Mouse (Mus musculus): ENCODE measurements around the gene Med21.

Med21 gene

GRCm38 (mm10) chr6:146678136-146679070, 36.1 kb downstream of the Med21 start:
- DNase-seq (ENCODE audit: low spot score in 2 of 2), result no peak

- DNase-seq (ENCODE audit: low spot score in 2 of 2), result no peak
These were observed 41.5 kb downstream of the Med21 start for GRCm38 (mm10) chr6:146683881-146684280.

GRCm38 (mm10) chr6:146685781-146686308, 43.5 kb downstream of the Med21 start:
- peak; percentile 11 to 33 for DNase-seq (ENCODE audit: low spot score in 2 of 2)

- DNase-seq (ENCODE audit: low spot score in 2 of 2), result no peak
These were observed 44.3 kb downstream of the Med21 start for GRCm38 (mm10) chr6:146686463-146687196.

- DNase-seq (ENCODE audit: low spot score in 2 of 2), result no peak
These were observed 45.7 kb downstream of the Med21 start for GRCm38 (mm10) chr6:146688010-146688409.

- no peak for DNase-seq (ENCODE audit: low spot score in 2 of 2)
These were observed 46.5 kb downstream of the Med21 start for GRCm38 (mm10) chr6:146688861-146689260.

- no peak for DNase-seq (ENCODE audit: low spot score in 2 of 2)
These were observed 55.4 kb downstream of the Med21 start for GRCm38 (mm10) chr6:146697767-146698166.

GRCm38 (mm10) chr6:146698376-146698775, 56.0 kb downstream of the Med21 start:
- DNase-seq (ENCODE audit: low spot score in 2 of 2), result no peak
